Mouse (Mus musculus): Measurements from ENCODE around the gene Tmem50b. TPM values are rescaled to one million over a fixed set of nuclear protein-coding genes. Genes with fewer than 3 reads are reported as not detected.

Gene Tmem50b
- polyA plus RNA-seq, 1 experiment from 2014 or later: 59.8 TPM

GRCm38 (mm10) chr16:91526274-91526673 is 71.3 kb downstream of the Tmem50b start:
- no peak for TF ChIP-seq CTCF (IDR thresholded peaks at IDR 0.05)
- in situ Hi-C loops (cut with MboI; ENCODE audit: low pct_unique_long_range_greater_than_20kb): no loop called here
- no peak for ATAC-seq
- POLR2A ChIA-PET: no interaction called here
- CTCF ChIA-PET: no interaction called here
- DNase-seq (ENCODE audit: low read depth, low spot score): no peak
- H3K27me3 ChIP-seq: no peaks in the 10 kb centered on the region

Other genes starting within 250 kb of the Tmem50b start
- gene Ifnar2, start 225.0 kb downstream of the Tmem50b start, polyA plus RNA-seq (2021): 97.8 TPM
- 3.8 TPM for gene Gm21970, start 206.1 kb downstream of the Tmem50b start, polyA plus RNA-seq (2021)
- gene Il10rb, start 191.6 kb downstream of the Tmem50b start, polyA plus RNA-seq (2021): 50.0 TPM
- 60.6 TPM for gene Ifnar1, start 112.6 kb downstream of the Tmem50b start, polyA plus RNA-seq (2021)
- gene Ifngr2, start 50.7 kb downstream of the Tmem50b start, polyA plus RNA-seq (2021): 31.3 TPM
- 5.0 TPM for gene Dnajc28, start 21.2 kb upstream of the Tmem50b start, polyA plus RNA-seq (2021)
- gene Gart, start 49.2 kb upstream of the Tmem50b start, polyA plus RNA-seq (2021): 79.5 TPM
- 151 TPM for gene Son, start 49.7 kb upstream of the Tmem50b start, polyA plus RNA-seq (2021)
- 11.7 TPM for gene Donson, start 91.0 kb upstream of the Tmem50b start, polyA plus RNA-seq (2021)
- gene Cryzl1, start 131.2 kb upstream of the Tmem50b start, polyA plus RNA-seq (2021): 82.3 TPM
- gene Itsn1, start 131.5 kb upstream of the Tmem50b start, polyA plus RNA-seq (2021): 36.0 TPM

Measured in Patski (cell line).